8 mouse cellular contexts compared by ENCODE assay signal in genomic region chr7:126467271-126467670, GRCm38 (mm10). TPM values are rescaled to one million over a fixed set of nuclear protein-coding genes. Genes with fewer than 3 reads are reported as not detected.
DNase-seq lines count a peak whose midpoint lies in the region; ATAC-seq and TF ChIP-seq lines count a peak whose summit lies in the region.

No protein-coding gene starts in this region.

- no peaks in the 10 kb centered on the region for H3K27me3 ChIP-seq in heart, embryonic 12.5 days (replicated peaks)
- H3K27me3 ChIP-seq in testis, adult 2 months (ENCODE audit: control insufficient read depth, insufficient read depth, low read length): no peaks in the 10 kb centered on the region
- H3K27me3 ChIP-seq in limb, embryonic 11.5 days (ENCODE audit: control insufficient read depth, insufficient read depth, low read length): no peaks in the 10 kb centered on the region

- H3K4me1 ChIP-seq in heart, embryonic 12.5 days (replicated peaks): peaks cover 45% of the 10 kb centered on the region
- peaks cover 13% of the 10 kb centered on the region for H3K4me1 ChIP-seq in testis, adult 2 months (ENCODE audit: control insufficient read depth, insufficient read depth, low read length)
- peaks cover 3% of the 10 kb centered on the region for H3K4me1 ChIP-seq in limb, embryonic 11.5 days (ENCODE audit: control insufficient read depth, insufficient read depth, low read length)

- H3K9ac ChIP-seq in heart, embryonic 12.5 days: no peak overlapping the region
- H3K9ac ChIP-seq in limb, embryonic 11.5 days (ENCODE audit: low read length): no peak overlapping the region

- peak; percentile 94 for DNase-seq in heart, adult 11 months
- no peak for DNase-seq in testis, postnatal 14 days (ENCODE audit: low spot score)
- DNase-seq in embryo, embryonic 11 days: peak; percentile 47
- DNase-seq in limb, embryonic 11.5 days (ENCODE audit: low spot score): peak; percentile 55
- DNase-seq in retina, postnatal 7 days (ENCODE audit: low read depth, low spot score): peak; percentile 25

- peak; percentile 41; the same call in 1 of the 2 replicates for TF ChIP-seq CTCF in testis, adult 2 months (IDR thresholded peaks at IDR 0.05; ENCODE audit: control insufficient read depth, insufficient read depth, insufficient replicate concordance, low read depth, low read length)

- no peak for TF ChIP-seq POLR2A in testis, adult 2 months (IDR thresholded peaks at IDR 0.05; ENCODE audit: control insufficient read depth, low read depth, low read length)

- WGBS in heart, embryonic 12.5 days: 61% methylated on average over 5 of the region's 5 CpGs
- 68% methylated on average over 5 of the region's 5 CpGs for WGBS in limb, embryonic 11.5 days

- H3K4me2 ChIP-seq in heart, embryonic 12.5 days: no peak overlapping the region
- H3K4me2 ChIP-seq in limb, embryonic 11.5 days (ENCODE audit: low read depth, severe bottlenecking): no peak overlapping the region

- ATAC-seq in heart, embryonic 12.5 days (ENCODE audit: insufficient number of reproducible peaks, low FRiP score): no peak
- no peak for ATAC-seq in limb, embryonic 11.5 days (ENCODE audit: insufficient number of reproducible peaks, low FRiP score, low TSS enrichment, low read depth)
- no peak for ATAC-seq in activated CD4-positive, CD25-positive, alpha-beta regulatory T cell, adult 4 months

- no peaks in the 10 kb centered on the region for H3K9me3 ChIP-seq in heart, embryonic 12.5 days (replicated peaks)
- H3K9me3 ChIP-seq in limb, embryonic 11.5 days (ENCODE audit: control insufficient read depth, low read length): no peaks in the 10 kb centered on the region

- H3K27ac ChIP-seq in heart, embryonic 12.5 days (ENCODE audit: poor library complexity, severe bottlenecking): no peak overlapping the region
- H3K27ac ChIP-seq in testis, adult 2 months (ENCODE audit: control insufficient read depth, insufficient read depth, low read depth, low read length): no peak overlapping the region
- no peak overlapping the region for H3K27ac ChIP-seq in limb, embryonic 11.5 days (replicated peaks; ENCODE audit: low read depth, low read length)

- peaks cover 61% of the 10 kb centered on the region for H3K36me3 ChIP-seq in heart, embryonic 12.5 days
- peaks cover 2% of the 10 kb centered on the region for H3K36me3 ChIP-seq in testis, adult 2 months (ENCODE audit: control insufficient read depth, insufficient read depth, low read length)
- H3K36me3 ChIP-seq in limb, embryonic 11.5 days (ENCODE audit: control insufficient read depth, insufficient read depth, low read length): peaks cover 21% of the 10 kb centered on the region

- no peak overlapping the region for H3K4me3 ChIP-seq in heart, embryonic 12.5 days
- H3K4me3 ChIP-seq in testis, adult 2 months (ENCODE audit: control insufficient read depth, low read depth, low read length): no peak overlapping the region
- H3K4me3 ChIP-seq in limb, embryonic 11.5 days (ENCODE audit: low read depth, low read length): no peak overlapping the region

RNA-seq across cellular contexts. Expression of gene Atp2a1, which starts 4.4 kb away (rescaled TPM):
- polyA plus RNA-seq in heart, embryonic 12.5 days (2016; fragmentation: Nextera tagmentation; extraction: Ambion mirVana): 1.7 and 3.2 TPM in 2 replicates
- polyA plus RNA-seq in testis, adult 2 months (2012; rRNA removed): 1.5 and 1.6 TPM in 2 replicates
- 16.0 and 18.8 TPM in 2 replicates for polyA plus RNA-seq in limb, embryonic 11.5 days (2014; fragmentation: Nextera tagmentation; extraction: Ambion mirVana)
- under 1 TPM in 1 of 2 experiments, not detected in 1; 0.18 TPM for polyA plus RNA-seq in activated CD4-positive, CD25-positive, alpha-beta regulatory T cell, adult 4 months (2017; shearing (Covaris generic))

RNA-seq across cellular contexts. Expression of gene Sh2b1, which starts 8.0 kb away (rescaled TPM):
- 43.2 and 45.1 TPM in 2 replicates for polyA plus RNA-seq in heart, embryonic 12.5 days (2016; fragmentation: Nextera tagmentation; extraction: Ambion mirVana)
- 39.2 and 41.1 TPM in 2 replicates for polyA plus RNA-seq in testis, adult 2 months (2012; rRNA removed)
- 50.7 and 51.3 TPM in 2 replicates for polyA plus RNA-seq in limb, embryonic 11.5 days (2014; fragmentation: Nextera tagmentation; extraction: Ambion mirVana)
- 10 to 100 TPM; 14.5 to 15.9 TPM for polyA plus RNA-seq in activated CD4-positive, CD25-positive, alpha-beta regulatory T cell, adult 4 months (2017; shearing (Covaris generic))

RNA-seq across cellular contexts. Expression of gene Tufm, which starts 19.9 kb away (rescaled TPM):
- 167 and 168 TPM in 2 replicates for polyA plus RNA-seq in heart, embryonic 12.5 days (2016; fragmentation: Nextera tagmentation; extraction: Ambion mirVana)
- 43.5 and 50.2 TPM in 2 replicates for polyA plus RNA-seq in testis, adult 2 months (2012; rRNA removed)
- polyA plus RNA-seq in limb, embryonic 11.5 days (2014; fragmentation: Nextera tagmentation; extraction: Ambion mirVana): 165 and 170 TPM in 2 replicates
- polyA plus RNA-seq in activated CD4-positive, CD25-positive, alpha-beta regulatory T cell, adult 4 months (2017; shearing (Covaris generic)): 10 to 100 TPM; 71.2 to 78.9 TPM

RNA-seq across cellular contexts. Expression of gene Atxn2l, which starts 36.0 kb away (rescaled TPM):
- polyA plus RNA-seq in heart, embryonic 12.5 days (2016; fragmentation: Nextera tagmentation; extraction: Ambion mirVana): 49.7 and 52.5 TPM in 2 replicates
- 666 and 681 TPM in 2 replicates for polyA plus RNA-seq in testis, adult 2 months (2012; rRNA removed)
- 62.0 and 66.3 TPM in 2 replicates for polyA plus RNA-seq in limb, embryonic 11.5 days (2014; fragmentation: Nextera tagmentation; extraction: Ambion mirVana)
- 10 to 100 TPM; 14.7 to 18.8 TPM for polyA plus RNA-seq in activated CD4-positive, CD25-positive, alpha-beta regulatory T cell, adult 4 months (2017; shearing (Covaris generic))

RNA-seq across cellular contexts. Expression of gene Rabep2, which starts 38.7 kb away (rescaled TPM):
- polyA plus RNA-seq in heart, embryonic 12.5 days (2016; fragmentation: Nextera tagmentation; extraction: Ambion mirVana): 23.3 and 23.9 TPM in 2 replicates
- 17.6 and 17.7 TPM in 2 replicates for polyA plus RNA-seq in testis, adult 2 months (2012; rRNA removed)
- 25.8 and 28.1 TPM in 2 replicates for polyA plus RNA-seq in limb, embryonic 11.5 days (2014; fragmentation: Nextera tagmentation; extraction: Ambion mirVana)
- 10 to 100 TPM; 35.4 to 48.2 TPM for polyA plus RNA-seq in activated CD4-positive, CD25-positive, alpha-beta regulatory T cell, adult 4 months (2017; shearing (Covaris generic))
